Mouse (Mus musculus): ENCODE measurements around the gene Hist1h4h. TPM values are rescaled to one million over a fixed set of nuclear protein-coding genes. Genes with fewer than 3 reads are reported as not detected.
"Not testable (repeated sequence)": the region's sequence is repeated elsewhere in the genome, so short reads cannot be mapped to it uniquely, and the experiment has no call there.

The Hist1h4h gene
- polyA plus RNA-seq, 1 experiment from 2014 or later = 5.2 TPM

- Histone ChIP-seq H3K4me3 (0 out of 2 replicates have a peak overlapping the region, but pooled peaks have one; percentile 7), H3K9me3 (replicated peaks) (no peaks in the 10 kb centered on the region), H3K4me1 (peaks cover 33% of the 10 kb centered on the region), H3K9ac (no peak overlapping the region), H3K4me2 (peak overlapping the region; percentile 35), H3K27ac (no peak overlapping the region), H3K36me3 (ENCODE audit: poor library complexity, severe bottlenecking) (no peaks in the 10 kb centered on the region), H3K27me3 (no peaks in the 10 kb centered on the region)
- ATAC-seq = no peak
- WGBS = 84% methylated on average over 5 of the region's 5 CpGs
Measured at GRCm38 (mm10) chr13:23529005-23529404, 1.8 kb upstream of the Hist1h4h start.

DNA sequence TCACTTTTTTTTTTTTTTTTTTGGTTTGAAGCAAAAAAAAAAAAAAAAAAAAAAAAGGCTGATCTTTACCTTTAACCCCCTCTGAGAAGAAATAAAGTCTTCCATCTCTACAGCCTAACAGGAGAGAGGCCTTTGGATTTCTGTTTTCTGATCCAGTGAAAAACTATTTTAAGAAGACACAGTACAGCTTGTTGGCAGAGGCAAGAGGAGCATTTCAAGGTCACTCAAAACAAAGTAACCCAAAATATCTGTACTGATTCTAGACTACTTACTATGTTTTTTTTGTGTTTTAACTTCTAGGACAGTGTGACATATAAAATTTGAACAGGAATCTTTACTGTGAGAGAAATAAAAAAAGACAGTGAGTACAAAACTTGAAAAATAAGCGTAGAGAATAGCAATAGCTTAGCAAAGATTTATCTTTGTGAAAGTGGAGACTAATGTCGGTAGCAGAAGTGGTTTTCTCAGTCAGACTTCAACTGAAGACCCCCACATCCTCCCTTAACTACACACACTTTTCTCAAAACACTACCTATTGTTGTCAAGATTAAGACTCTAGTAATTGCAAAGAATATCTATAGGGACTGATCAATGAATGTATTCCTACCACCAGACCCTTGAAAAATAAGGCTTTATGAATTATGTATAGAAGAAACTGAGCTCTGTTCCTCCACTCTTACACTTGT, 1.2 kb upstream of the Hist1h4h start:
- Histone ChIP-seq H3K36me3 (ENCODE audit: poor library complexity, severe bottlenecking) (no peaks in the 10 kb centered on the region), H3K27ac (peak overlapping the region; percentile 98), H3K27me3 (no peaks in the 10 kb centered on the region), H3K4me1 (peaks cover 37% of the 10 kb centered on the region), H3K9me3 (replicated peaks) (no peaks in the 10 kb centered on the region), H3K4me2 (peak overlapping the region; percentile 61), H3K4me3 (peak overlapping the region; percentile 58), H3K9ac (peak overlapping the region; percentile 85)
- ATAC-seq = no peak
- 25% methylated on average over 2 of the region's 2 CpGs for WGBS

- Histone ChIP-seq H3K4me2 (peak overlapping the region; percentile 61), H3K27ac (peak overlapping the region; percentile 98), H3K4me3 (peak overlapping the region; percentile 58), H3K9me3 (replicated peaks) (no peaks in the 10 kb centered on the region), H3K27me3 (no peaks in the 10 kb centered on the region), H3K9ac (peak overlapping the region; percentile 85), H3K36me3 (ENCODE audit: poor library complexity, severe bottlenecking) (no peaks in the 10 kb centered on the region), H3K4me1 (peaks cover 39% of the 10 kb centered on the region)
- ATAC-seq = no peak
- under 1% methylated on average over 20 of the region's 20 CpGs for WGBS
Measured at GRCm38 (mm10) chr13:23530181-23530900, 509 bp upstream of the Hist1h4h start.

DNA sequence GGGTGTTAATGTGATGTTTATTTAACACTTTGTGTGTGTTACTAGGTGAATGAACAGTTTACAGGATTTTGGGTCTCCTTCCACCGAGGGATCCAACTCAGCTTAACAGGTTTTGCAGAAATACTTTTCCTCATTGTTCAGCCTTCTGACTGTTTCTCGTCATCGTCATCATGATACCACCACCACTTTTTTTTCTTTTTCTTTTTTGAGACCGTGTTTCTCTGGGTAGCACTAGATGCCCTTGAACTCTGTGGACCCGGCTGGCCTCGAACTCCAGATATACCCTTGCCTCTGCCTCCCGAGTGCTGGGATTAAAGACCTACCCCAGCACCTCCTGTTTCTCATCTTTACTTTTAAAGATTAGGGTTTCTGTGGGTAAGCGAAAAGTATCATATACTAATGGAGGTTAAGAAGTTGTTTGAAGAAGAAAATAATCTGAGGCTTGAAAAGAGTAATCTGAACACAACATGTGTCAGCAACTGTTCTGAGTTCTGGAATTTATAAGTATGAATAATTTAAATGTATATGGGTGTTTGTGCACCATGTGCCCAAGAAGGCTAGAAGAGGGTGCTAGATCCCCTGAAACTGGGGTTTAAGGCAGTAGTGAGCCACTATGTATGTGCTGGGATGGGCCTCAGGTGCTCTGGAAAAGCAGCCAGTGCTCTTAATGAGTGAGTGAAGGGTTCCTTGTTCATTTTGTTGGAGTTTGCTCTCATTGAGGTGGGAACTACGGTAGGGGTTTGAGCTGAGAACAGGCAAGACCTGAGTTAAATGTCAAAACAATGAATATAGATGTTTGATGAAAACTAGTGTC, 1.6 kb downstream of the Hist1h4h start:
- H3K27ac ChIP-seq = peak overlapping the region; percentile 98
- peak overlapping the region; percentile 58 for H3K4me3 ChIP-seq
- H3K9ac ChIP-seq = peak overlapping the region; percentile 85
- H3K27me3 ChIP-seq = no peaks in the 10 kb centered on the region
- H3K4me2 ChIP-seq = peak overlapping the region; percentile 61
- whole genome bisulfite sequencing = 17% methylated on average over 9 of the region's 9 CpGs
- H3K36me3 ChIP-seq (ENCODE audit: poor library complexity, severe bottlenecking) = no peaks in the 10 kb centered on the region
- H3K4me1 ChIP-seq = peaks cover 48% of the 10 kb centered on the region
- no peaks in the 10 kb centered on the region for H3K9me3 ChIP-seq (replicated peaks)
- no peak for ATAC-seq

GRCm38 (mm10) chr13:23533560-23534367, 2.9 kb downstream of the Hist1h4h start, which contains the start of gene Hist1h2af:
Hist1h2af (plus strand) TSS chr13:23533906.
- H3K9me3 ChIP-seq (replicated peaks); H3K27me3 ChIP-seq; H3K36me3 ChIP-seq (ENCODE audit: poor library complexity, severe bottlenecking): not testable (repeated sequence)
- H3K4me2 ChIP-seq = peak within 1 kb of the TSS; percentile 61
- H3K9ac ChIP-seq = peak within 1 kb of the TSS; percentile 85
- H3K4me1 ChIP-seq = peaks cover 52% of the 10 kb centered on the region
- peak; percentile 46 for ATAC-seq
- H3K27ac ChIP-seq = peak within 1 kb of the TSS; percentile 98
- under 1% methylated on average over 27 of the region's 53 CpGs for WGBS
- H3K4me3 ChIP-seq = peak within 1 kb of the TSS; percentile 58

DNA sequence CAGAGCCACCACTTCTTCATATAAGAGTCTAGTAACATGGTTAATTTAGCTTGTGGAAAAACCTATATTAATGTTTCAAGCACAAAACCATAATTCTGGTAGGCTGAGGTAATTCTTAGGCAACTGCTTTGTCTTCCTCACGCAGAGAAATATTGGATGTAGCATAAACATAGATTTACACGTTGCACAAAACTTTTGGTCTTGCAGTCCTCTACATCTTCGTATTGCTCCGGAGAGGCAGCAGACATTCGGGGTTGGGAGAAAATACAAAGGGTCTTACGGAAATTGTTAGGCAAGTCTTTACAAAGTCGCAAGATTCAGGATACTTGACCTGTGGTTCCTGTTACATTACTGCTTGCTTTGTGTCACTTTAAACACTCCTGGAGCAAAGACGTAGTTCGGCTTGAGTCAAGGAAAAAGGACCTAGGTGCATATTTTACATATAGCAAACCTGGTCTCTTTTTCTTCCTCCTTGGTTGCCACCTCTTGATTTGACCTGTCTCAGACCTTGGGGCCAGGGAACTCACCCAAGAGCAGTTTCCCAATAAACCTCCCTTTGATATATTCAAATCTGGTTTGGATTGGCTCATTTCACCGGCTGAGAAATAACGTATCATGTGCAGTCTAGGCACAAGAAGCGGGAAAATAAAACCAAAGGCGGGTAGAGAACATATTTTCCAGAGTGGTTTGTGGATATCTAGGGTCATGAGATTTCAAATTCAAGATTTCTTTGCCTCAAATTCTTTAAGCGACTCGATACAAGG, 3.7 kb downstream of the Hist1h4h start:
- Histone ChIP-seq H3K27ac (peak overlapping the region; percentile 98), H3K27me3 (no peaks in the 10 kb centered on the region), H3K9ac (peak overlapping the region; percentile 73), H3K36me3 (ENCODE audit: poor library complexity, severe bottlenecking) (no peaks in the 10 kb centered on the region), H3K4me3 (peak overlapping the region; percentile 58), H3K9me3 (replicated peaks) (no peaks in the 10 kb centered on the region), H3K4me2 (peak overlapping the region; percentile 61), H3K4me1 (peaks cover 46% of the 10 kb centered on the region)
- no peak for ATAC-seq
- WGBS = under 1% methylated on average over 15 of the region's 15 CpGs

- H3K9ac ChIP-seq = peak within 1 kb of the TSS; percentile 79
- H3K4me1 ChIP-seq = peaks cover 42% of the 10 kb centered on the region
- not testable (repeated sequence) for H3K27me3 ChIP-seq; H3K36me3 ChIP-seq (ENCODE audit: poor library complexity, severe bottlenecking); H3K9me3 ChIP-seq (replicated peaks)
- peak; percentile 92 for ATAC-seq
- H3K4me3 ChIP-seq = peak within 1 kb of the TSS; percentile 58
- H3K27ac ChIP-seq = peak within 1 kb of the TSS; percentile 98
- H3K4me2 ChIP-seq = peak within 1 kb of the TSS; percentile 61
- WGBS = under 1% methylated on average over 42 of the region's 62 CpGs
Measured at GRCm38 (mm10) chr13:23535137-23536075, 4.6 kb downstream of the Hist1h4h start, which contains the start of gene Hist1h3g. Hist1h3g (plus strand) TSS chr13:23535422.

DNA sequence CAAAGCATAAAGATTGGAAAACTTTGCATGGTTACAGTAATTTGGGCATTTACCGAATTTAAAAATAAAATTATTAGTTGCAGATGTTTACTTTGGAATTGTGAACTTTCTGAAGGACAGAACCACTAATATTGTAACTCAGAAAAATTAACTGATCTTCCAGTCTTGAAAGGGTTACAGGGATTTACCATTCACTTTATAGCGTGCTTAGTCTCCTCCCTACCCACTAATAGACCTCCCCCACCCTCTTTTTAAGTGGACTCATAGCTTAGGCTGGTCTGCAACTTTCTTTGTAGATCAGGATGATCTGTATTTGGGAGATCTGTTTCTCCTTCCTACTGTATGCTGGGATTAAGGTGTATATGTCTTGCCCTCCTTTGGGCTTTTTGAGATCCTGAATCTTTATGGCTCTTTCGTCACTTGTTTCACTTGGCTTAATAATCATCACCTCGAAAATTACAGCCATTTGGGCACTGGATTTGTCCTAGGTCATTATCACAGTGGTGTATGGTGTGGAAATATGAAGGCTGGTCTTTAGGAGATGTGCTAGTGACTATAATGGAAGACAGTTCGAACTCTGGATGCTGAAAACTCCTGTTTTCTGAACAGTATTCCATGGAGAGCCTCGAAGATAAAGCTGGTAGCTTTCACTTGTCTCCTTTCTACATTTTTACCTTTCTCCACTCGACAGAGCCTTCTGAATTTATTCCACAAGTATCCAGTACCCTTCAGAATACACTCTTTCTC, 5.4 kb downstream of the Hist1h4h start:
- Histone ChIP-seq H3K27me3 (no peaks in the 10 kb centered on the region), H3K36me3 (ENCODE audit: poor library complexity, severe bottlenecking) (no peaks in the 10 kb centered on the region), H3K9ac (peak overlapping the region; percentile 79), H3K4me1 (peaks cover 42% of the 10 kb centered on the region), H3K4me3 (peak overlapping the region; percentile 58), H3K27ac (peak overlapping the region; percentile 48), H3K4me2 (peak overlapping the region; percentile 61), H3K9me3 (replicated peaks) (no peaks in the 10 kb centered on the region)
- no peak for ATAC-seq
- WGBS = 16% methylated on average over 7 of the region's 7 CpGs

GRCm38 (mm10) chr13:23537006-23537710, 6.3 kb downstream of the Hist1h4h start:
- ATAC-seq = no peak
- Histone ChIP-seq H3K4me2 (peak overlapping the region; percentile 61), H3K27me3 (no peaks in the 10 kb centered on the region), H3K9ac (peak overlapping the region; percentile 70), H3K4me1 (peaks cover 41% of the 10 kb centered on the region), H3K9me3 (replicated peaks) (no peaks in the 10 kb centered on the region), H3K4me3 (peak overlapping the region; percentile 58), H3K36me3 (ENCODE audit: poor library complexity, severe bottlenecking) (no peaks in the 10 kb centered on the region), H3K27ac (no peak overlapping the region)
- 79% methylated on average over 3 of the region's 3 CpGs for WGBS
